Mouse (Mus musculus) intestine, postnatal 0 days (tissue): ENCODE measurements around the gene Gm17304. TPM values are rescaled to one million over a fixed set of nuclear protein-coding genes. Genes with fewer than 3 reads are reported as not detected.

Source experiments
- ATAC-seq: fragments of 200-750 bp; cut with Nextera tagmentation; 2 replicates; pipeline ENCODE4 v1.8.0; 2017; ENCODE audit warnings: mild to moderate bottlenecking, moderate TSS enrichment, moderate library complexity
- H3K27ac ChIP-seq: fragments of 300-500 bp; sonication (generic); 2 replicates; pipeline ENCODE4 v1.5.1; 2014; ENCODE audit warnings: mild to moderate bottlenecking, low read depth, low read length, moderate library complexity
- H3K27me3 ChIP-seq: fragments of 300-500 bp; sonication (generic); replicated peaks from 2 replicates; pipeline ENCODE4 v1.6.1; 2014; ENCODE audit warnings: low read length, mixed read lengths; ENCODE audit not compliant: control insufficient read depth, insufficient read depth
- H3K36me3 ChIP-seq: fragments of 300-500 bp; sonication (generic); 2 replicates; pipeline ENCODE4 v1.6.1; 2014; ENCODE audit warnings: mild to moderate bottlenecking, moderate library complexity; ENCODE audit not compliant: control insufficient read depth, insufficient read depth
- H3K4me1 ChIP-seq: fragments of 300-500 bp; sonication (generic); replicated peaks from 2 replicates; pipeline ENCODE4 v1.6.1; 2014; ENCODE audit warnings: antibody characterized with exemption, low read length, mixed read lengths; ENCODE audit not compliant: control insufficient read depth, insufficient read depth
- H3K4me2 ChIP-seq: fragments of 300-500 bp; sonication (generic); replicated peaks from 2 replicates; pipeline ENCODE4 v1.6.1; 2014; ENCODE audit warnings: low read depth, mild to moderate bottlenecking, moderate library complexity
- H3K4me3 ChIP-seq: fragments of 300-500 bp; sonication (generic); 2 replicates; pipeline ENCODE4 v1.5.1; 2014; ENCODE audit warnings: low read depth, low read length
- H3K9ac ChIP-seq: fragments of 300-500 bp; sonication (generic); 2 replicates; pipeline ENCODE4 v1.6.1; 2014; ENCODE audit warnings: mild to moderate bottlenecking, low read depth, low read length
- H3K9me3 ChIP-seq: fragments of 300-500 bp; sonication (generic); 2 replicates; pipeline ENCODE4 v1.6.1; 2016; ENCODE audit warnings: mixed run types; ENCODE audit not compliant: control insufficient read depth
- CTCF ChIP-seq: sonication (generic); IDR thresholded peaks from 2 replicates; pipeline ENCODE4 v1.5.1; 2016; ENCODE audit warnings: low read depth, mild to moderate bottlenecking, control low read depth, antibody characterized with exemption, moderate library complexity
- WGBS: fragments of 180-500 bp; shearing (Covaris S2); extraction: QIAGEN DNeasy Blood & Tissue Kit; methylation state at CpG from one replicate; pipeline ENCODE4 v1.1.7; 2014; 5-methylcytosine and 5-hydroxymethylcytosine counted together
- polyA plus RNA-seq: library from polyadenylated mRNA; unstranded; fragments of >200 nt; fragmentation: Nextera tagmentation; extraction: Ambion mirVana; gene quantifications from 2 replicates; pipeline ENCODE4 v1.2.1, GENCODE M21; 2015

Gm17304 gene
- polyA plus RNA-seq, 1 experiment from 2014 or later: not detected

DNA sequence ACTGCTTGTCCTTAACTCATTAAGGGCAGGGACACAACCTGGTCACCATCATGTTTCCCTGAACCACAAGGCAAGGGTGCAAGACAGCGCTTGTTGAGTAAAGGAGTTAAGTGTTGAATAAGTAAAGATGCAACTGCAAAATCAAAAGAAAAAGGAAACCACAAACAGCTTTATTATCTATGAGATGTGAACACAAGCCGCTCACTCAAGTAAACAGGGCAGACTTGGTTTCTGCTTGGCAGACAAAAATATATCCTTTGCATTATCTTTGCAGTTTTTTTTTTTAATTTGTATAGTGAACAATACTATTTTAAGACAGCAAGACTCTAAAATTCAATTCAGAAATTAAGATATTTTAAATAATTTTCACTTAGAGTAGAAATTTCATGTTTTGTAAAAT is 30.7 kb downstream of the Gm17304 start:
- no peak for ATAC-seq
- WGBS: 91% methylated on average over 2 of the region's 2 CpGs
- Histone ChIP-seq H3K9me3 (no peaks in the 10 kb centered on the region), H3K36me3 (peaks cover 27% of the 10 kb centered on the region), H3K4me1 (no peaks in the 10 kb centered on the region), H3K27me3 (no peaks in the 10 kb centered on the region), H3K4me3 (no peak overlapping the region), H3K4me2 (no peak overlapping the region), H3K27ac (no peak overlapping the region), H3K9ac (no peak overlapping the region)
- TF ChIP-seq CTCF: no peak

DNA sequence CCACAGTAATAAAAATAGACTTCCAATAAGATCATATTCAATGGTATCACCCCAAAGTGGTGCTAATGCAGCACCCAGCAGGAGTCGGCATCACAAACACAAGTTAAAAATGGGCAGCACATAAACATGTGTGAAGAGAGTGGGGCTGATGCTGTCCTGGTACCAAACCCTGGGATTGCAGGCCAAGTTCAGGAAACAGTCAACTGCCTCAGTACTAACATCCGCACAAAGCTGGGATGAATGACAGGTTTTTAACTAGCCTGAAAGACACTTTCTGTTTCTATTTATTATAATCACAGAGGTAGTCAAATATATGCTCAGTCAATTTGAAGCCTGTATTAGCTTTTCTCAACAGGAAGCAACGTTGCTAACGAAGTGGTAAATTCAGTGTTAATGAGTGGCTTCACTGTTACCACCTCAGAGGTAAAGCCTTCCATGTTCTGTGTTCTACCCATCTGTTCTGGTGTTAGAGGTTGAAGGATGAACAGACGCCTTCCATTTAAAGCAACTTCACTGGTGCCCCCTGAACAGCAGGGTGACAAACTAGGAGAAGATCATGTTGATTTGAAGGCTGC is 31.4 kb downstream of the Gm17304 start:
- Histone ChIP-seq H3K9me3 (no peaks in the 10 kb centered on the region), H3K27ac (no peak overlapping the region), H3K4me2 (no peak overlapping the region), H3K4me1 (no peaks in the 10 kb centered on the region), H3K9ac (no peak overlapping the region), H3K27me3 (no peaks in the 10 kb centered on the region), H3K4me3 (no peak overlapping the region), H3K36me3 (peaks cover 20% of the 10 kb centered on the region)
- no peak for ATAC-seq
- no peak for TF ChIP-seq CTCF
- 78% methylated on average over 5 of the region's 5 CpGs for WGBS

DNA sequence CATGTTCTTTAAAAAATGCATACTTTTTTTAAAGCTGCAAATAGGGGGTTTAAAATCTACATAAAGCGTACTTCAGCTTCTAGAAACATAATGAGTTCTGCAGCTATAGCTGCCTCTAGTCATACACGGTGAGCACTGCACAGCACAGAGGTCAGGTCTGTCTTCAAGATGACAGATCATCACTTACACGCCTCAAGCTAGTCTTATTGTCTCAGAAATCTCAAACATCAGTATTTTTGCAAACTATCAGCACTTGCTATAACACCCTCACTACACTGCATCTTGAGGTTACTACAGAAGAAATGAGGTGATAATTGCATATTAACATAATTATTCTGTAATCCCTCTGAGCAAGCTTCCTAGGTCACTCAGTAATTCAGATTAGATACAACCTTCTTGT is 33.0 kb downstream of the Gm17304 start:
- peaks cover 5% of the 10 kb centered on the region; the same call in 1 of the 2 replicates for H3K36me3 ChIP-seq
- H3K4me2 ChIP-seq: no peak overlapping the region
- no peaks in the 10 kb centered on the region for H3K9me3 ChIP-seq
- TF ChIP-seq CTCF: no peak
- WGBS: 81% methylated on average over 3 of the region's 3 CpGs
- no peak overlapping the region for H3K4me3 ChIP-seq
- ATAC-seq: no peak
- H3K9ac ChIP-seq: no peak overlapping the region
- H3K27ac ChIP-seq: no peak overlapping the region
- H3K27me3 ChIP-seq: no peaks in the 10 kb centered on the region
- H3K4me1 ChIP-seq: no peaks in the 10 kb centered on the region

DNA sequence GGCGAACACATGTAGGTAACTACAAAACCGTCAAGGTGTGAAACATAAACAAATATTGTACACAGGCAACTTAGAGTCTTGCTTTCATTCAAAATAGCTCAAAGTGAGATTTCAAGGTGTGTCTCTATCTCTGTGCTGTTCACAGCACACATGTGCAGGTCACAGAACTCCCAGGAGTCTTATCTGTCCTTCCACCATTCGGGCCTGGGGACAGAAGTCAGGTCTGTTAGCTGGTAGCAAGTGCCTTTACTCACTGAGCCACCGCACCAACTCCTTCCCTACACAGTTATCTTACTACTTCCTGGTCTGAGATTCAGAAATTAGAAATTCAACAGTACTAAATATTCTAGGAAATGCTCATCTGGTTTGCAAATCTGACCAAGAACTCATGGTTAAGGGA is 34.5 kb downstream of the Gm17304 start:
- no peak overlapping the region for H3K4me2 ChIP-seq
- H3K9ac ChIP-seq: no peak overlapping the region
- no peak overlapping the region for H3K27ac ChIP-seq
- H3K4me1 ChIP-seq: no peaks in the 10 kb centered on the region
- H3K9me3 ChIP-seq: no peaks in the 10 kb centered on the region
- H3K4me3 ChIP-seq: no peak overlapping the region
- peaks cover 4% of the 10 kb centered on the region; the same call in 1 of the 2 replicates for H3K36me3 ChIP-seq
- no peak for ATAC-seq
- H3K27me3 ChIP-seq: no peaks in the 10 kb centered on the region
- 82% methylated on average over 4 of the region's 4 CpGs for WGBS
- TF ChIP-seq CTCF: no peak

DNA sequence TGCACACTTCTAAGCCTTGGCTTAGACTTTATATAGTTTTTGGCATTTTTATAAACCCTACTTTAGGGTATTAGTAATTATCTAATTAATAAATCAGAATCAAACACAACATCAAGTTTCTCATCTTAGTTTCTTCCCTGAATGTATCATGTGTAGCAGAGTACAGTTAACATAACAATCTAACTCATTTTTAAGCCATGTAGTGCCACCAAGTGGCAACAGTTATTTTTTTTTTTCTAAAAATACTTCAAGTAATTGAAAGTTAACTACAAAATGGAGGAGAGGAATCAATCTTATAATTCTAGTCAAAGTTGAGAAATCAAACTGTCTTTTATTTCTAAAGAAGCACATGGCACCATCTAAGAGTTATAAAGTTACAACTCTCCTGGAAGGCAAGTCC is 40.5 kb downstream of the Gm17304 start:
- no peak for ATAC-seq
- Histone ChIP-seq H3K4me1 (no peaks in the 10 kb centered on the region), H3K36me3 (peaks cover 3% of the 10 kb centered on the region; the same call in 1 of the 2 replicates), H3K4me3 (no peak overlapping the region), H3K27me3 (no peaks in the 10 kb centered on the region), H3K27ac (no peak overlapping the region), H3K9ac (no peak overlapping the region), H3K9me3 (no peaks in the 10 kb centered on the region), H3K4me2 (no peak overlapping the region)
- peak; percentile 42 for TF ChIP-seq CTCF

DNA sequence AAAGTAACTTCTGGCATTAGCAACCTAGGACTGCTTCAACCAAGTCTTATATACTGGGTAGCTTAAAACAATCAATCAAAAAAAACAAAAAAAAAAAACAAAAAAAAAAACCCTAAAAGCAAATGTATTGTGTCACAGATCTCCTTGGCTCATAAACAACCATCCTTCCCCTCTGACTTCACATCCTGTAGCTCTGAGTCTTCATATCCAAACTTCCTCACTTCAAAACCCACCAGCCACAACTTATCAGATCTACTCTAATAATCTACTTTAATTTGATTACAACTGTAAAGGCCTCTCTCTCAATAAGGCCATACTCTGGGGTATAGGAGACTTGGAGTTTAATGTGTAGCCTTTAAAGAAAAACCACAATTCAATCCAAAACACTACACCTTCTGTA is 41.1 kb downstream of the Gm17304 start:
- ATAC-seq: no peak
- H3K9ac ChIP-seq: no peak overlapping the region
- TF ChIP-seq CTCF: no peak
- no peaks in the 10 kb centered on the region for H3K27me3 ChIP-seq
- H3K27ac ChIP-seq: no peak overlapping the region
- H3K4me3 ChIP-seq: no peak overlapping the region
- H3K4me2 ChIP-seq: no peak overlapping the region
- peaks cover 7% of the 10 kb centered on the region for H3K36me3 ChIP-seq
- no peaks in the 10 kb centered on the region for H3K9me3 ChIP-seq
- no peaks in the 10 kb centered on the region for H3K4me1 ChIP-seq

DNA sequence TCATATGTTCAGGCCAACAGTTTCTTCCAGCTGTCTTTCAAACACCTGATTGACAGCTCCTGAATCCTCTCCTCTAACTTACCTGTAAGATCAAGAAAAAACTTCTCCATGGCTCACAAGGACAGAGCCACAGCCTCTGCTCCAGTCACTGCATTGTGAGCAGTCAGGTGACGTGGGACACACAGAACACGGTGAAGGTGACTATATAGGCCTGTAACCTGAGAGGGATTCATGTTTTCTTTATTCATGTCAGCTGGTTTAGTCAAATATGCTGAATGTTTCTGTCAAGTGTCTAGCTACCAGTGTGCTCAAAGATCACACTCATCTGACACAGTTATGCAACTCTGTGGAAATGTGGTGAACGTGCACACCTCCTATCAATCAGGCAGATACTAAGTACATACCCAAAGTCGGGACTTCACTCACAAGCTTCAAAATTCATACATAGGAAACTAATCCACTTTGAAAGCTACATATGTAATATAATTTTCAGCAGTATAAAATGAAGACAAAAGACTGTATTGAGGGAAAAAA is 43.4 kb downstream of the Gm17304 start:
- H3K9me3 ChIP-seq: no peaks in the 10 kb centered on the region
- no peaks in the 10 kb centered on the region for H3K4me1 ChIP-seq
- no peak for TF ChIP-seq CTCF
- H3K27ac ChIP-seq: no peak overlapping the region
- H3K9ac ChIP-seq: no peak overlapping the region
- no peak for ATAC-seq
- peaks cover 12% of the 10 kb centered on the region for H3K36me3 ChIP-seq
- H3K4me3 ChIP-seq: no peak overlapping the region
- 74% methylated on average over 4 of the region's 4 CpGs for WGBS
- H3K27me3 ChIP-seq: no peaks in the 10 kb centered on the region
- no peak overlapping the region for H3K4me2 ChIP-seq
